Mouse (Mus musculus) testis, adult 2 months (tissue): ENCODE results near the gene Wtap.

Experiments used
- CTCF ChIP-seq: fragments of 200-500 bp; IDR thresholded peaks from 2 replicates; pipeline ENCODE4 v1.5.1; 2012; ENCODE audit warnings: low read depth, mild to moderate bottlenecking, inconsistent platforms, low read length, moderate library complexity; ENCODE audit not compliant: control insufficient read depth, insufficient read depth, insufficient replicate concordance
- POLR2A ChIP-seq: fragments of 200-500 bp; IDR thresholded peaks from 2 replicates; pipeline ENCODE4 v1.6.1; 2012; ENCODE audit warnings: low read depth, mild to moderate bottlenecking, inconsistent platforms, low read length, moderate library complexity; ENCODE audit not compliant: control insufficient read depth

- TF ChIP-seq POLR2A, result peak; percentile 79
- TF ChIP-seq CTCF, result no peak
These were observed 33.6 kb downstream of the Wtap start, which contains the start of gene Acat2 for GRCm38 (mm10) chr17:12960331-12960873.
